Mouse (Mus musculus) myocyte (in vitro differentiated cells): Measurements from ENCODE around the gene Tas2r122. TPM values are rescaled to one million over a fixed set of nuclear protein-coding genes. Genes with fewer than 3 reads are reported as not detected.
"Not testable (repeated sequence)": the region's sequence is repeated elsewhere in the genome, so short reads cannot be mapped to it uniquely, and the experiment has no call there.

Experiments used
- H3K27me3 ChIP-seq: one replicate; pipeline ENCODE4 v1.6.1; 2011; ENCODE audit not compliant: control insufficient read depth, insufficient read depth, insufficient read length
- H3K36me3 ChIP-seq: one replicate; pipeline ENCODE4 v1.6.1; 2011; ENCODE audit not compliant: control insufficient read depth, insufficient read depth
- H3K4me2 ChIP-seq: one replicate; pipeline ENCODE4 v1.6.1; 2011; ENCODE audit warnings: low read depth, control low read depth
- H3K4me3 ChIP-seq: one replicate; pipeline ENCODE4 v1.5.1; 2011; ENCODE audit warnings: mild to moderate bottlenecking, control low read depth, moderate library complexity
- H3K79me2 ChIP-seq: one replicate; pipeline ENCODE4 v1.6.1; 2011; ENCODE audit not compliant: control insufficient read depth, insufficient read depth
- H3ac ChIP-seq: one replicate; pipeline ENCODE4 v1.6.1; 2011; ENCODE audit not compliant: control insufficient read depth, insufficient read length
- CEBPB ChIP-seq: IDR thresholded peaks from 2 replicates; pipeline ENCODE4 v1.6.1; 2011; ENCODE audit warnings: mild to moderate bottlenecking, moderate library complexity; ENCODE audit not compliant: poor library complexity, insufficient read depth, severe bottlenecking
- E2F4 ChIP-seq: IDR thresholded peaks from one replicate; pipeline ENCODE4 v1.6.1; 2011; ENCODE audit warnings: mild to moderate bottlenecking, control low read depth, moderate library complexity; ENCODE audit not compliant: insufficient read depth
- MAX ChIP-seq: IDR thresholded peaks from one replicate; pipeline ENCODE4 v1.6.1; 2011; ENCODE audit warnings: low read depth, mild to moderate bottlenecking, control low read depth
- MYOD1 ChIP-seq, 3 experiments: IDR thresholded peaks; one replicate each; pipeline ENCODE4 v1.6.1; 2011; ENCODE audit warnings: control low read depth in 2 of 3, low read depth in 2 of 3, mild to moderate bottlenecking in 2 of 3, moderate library complexity in 1 of 3; ENCODE audit not compliant: insufficient read length in 2 of 3, control insufficient read depth in 1 of 3
- MYOG ChIP-seq, 3 experiments: IDR thresholded peaks; one replicate each; pipeline ENCODE4 v1.6.1; 2011; ENCODE audit warnings: control low read depth in 2 of 3, low read depth in 2 of 3, mild to moderate bottlenecking in 2 of 3; ENCODE audit not compliant: insufficient read length in 2 of 3, control insufficient read depth in 1 of 3, insufficient read depth in 1 of 3
- POLR2A ChIP-seq: IDR thresholded peaks from one replicate; pipeline ENCODE4 v1.6.1; 2011; ENCODE audit warnings: low read depth, mild to moderate bottlenecking, control low read depth, moderate library complexity; ENCODE audit not compliant: insufficient read length
- POLR2AphosphoS2 ChIP-seq: IDR thresholded peaks from one replicate; pipeline ENCODE4 v1.6.1; 2011; ENCODE audit warnings: low read depth, control low read depth; ENCODE audit not compliant: insufficient read length
- REST ChIP-seq: IDR thresholded peaks from one replicate; pipeline ENCODE4 v1.6.1; 2011; ENCODE audit warnings: mild to moderate bottlenecking, control low read depth, moderate library complexity; ENCODE audit not compliant: insufficient read depth, insufficient read length
- SRF ChIP-seq: IDR thresholded peaks from one replicate; pipeline ENCODE4 v1.6.1; 2011; ENCODE audit warnings: low read depth; ENCODE audit not compliant: control insufficient read depth, insufficient read length
- TCF12 ChIP-seq: IDR thresholded peaks from one replicate; pipeline ENCODE4 v1.6.1; 2011; ENCODE audit warnings: mild to moderate bottlenecking, control low read depth; ENCODE audit not compliant: poor library complexity, insufficient read depth, severe bottlenecking
- TCF3 ChIP-seq: IDR thresholded peaks from one replicate; pipeline ENCODE4 v1.6.1; 2011; ENCODE audit warnings: low read depth, control low read depth; ENCODE audit not compliant: insufficient read length
- USF1 ChIP-seq: IDR thresholded peaks from one replicate; pipeline ENCODE4 v1.6.1; 2011; ENCODE audit warnings: low read depth, mild to moderate bottlenecking, control low read depth, moderate library complexity
- polyA plus RNA-seq: library from polyadenylated mRNA; unstranded; fragments of >200 nt; fragmentation: generic; extraction: Trizol; gene quantifications from one replicate; pipeline ENCODE4 v1.2.1, GENCODE M21; 2012; ENCODE audit warnings: missing spikeins

Tas2r122 gene
- polyA plus RNA-seq, 1 experiment: not detected

- Histone ChIP-seq H3ac (no peak within 1 kb of the TSS), H3K27me3 (no peaks in the 10 kb centered on the region), H3K4me3 (no peak within 1 kb of the TSS), H3K79me2 (no peaks in the 10 kb centered on the region), H3K4me2 (no peak within 1 kb of the TSS), H3K36me3 (no peaks in the 10 kb centered on the region)
- TF ChIP-seq MAX (no peak), MYOD1 (IDR thresholded peaks at IDR 0.05; ENCODE audit: control insufficient read depth in 1 of 3, insufficient read length in 2 of 3, low read depth in 2 of 3) (no peak), USF1 (no peak), POLR2A (no peak), CEBPB (no peak), SRF (no peak), MYOG (IDR thresholded peaks at IDR 0.05; ENCODE audit: control insufficient read depth in 1 of 3, insufficient read depth in 1 of 3, insufficient read length in 2 of 3, low read depth in 2 of 3) (no peak), POLR2AphosphoS2 (no peak), TCF3 (no peak), REST (no peak), E2F4 (no peak), TCF12 (no peak)
Measured at GRCm38 (mm10) chr6:132700907-132701306, 10.8 kb downstream of the Tas2r122 start, which contains the start of gene Tas2r121. Tas2r121 (minus strand) TSS chr6:132701007.

- not testable (repeated sequence) for H3K4me3 ChIP-seq, H3K4me2 ChIP-seq, H3K79me2 ChIP-seq, H3K27me3 ChIP-seq, H3ac ChIP-seq, H3K36me3 ChIP-seq
Measured at GRCm38 (mm10) chr6:132691596-132691995, 20.1 kb downstream of the Tas2r122 start.

Other genes starting within 250 kb of the Tas2r122 start
- gene Prh1, start 142.1 kb downstream of the Tas2r122 start, polyA plus RNA-seq: not detected
- not detected for gene Prp2, start 116.0 kb downstream of the Tas2r122 start, polyA plus RNA-seq
- not detected for gene A630073D07Rik, start 60.4 kb downstream of the Tas2r122 start, polyA plus RNA-seq
- gene Tas2r120, start 55.0 kb downstream of the Tas2r122 start, polyA plus RNA-seq: not detected
- gene Tas2r121, start 10.9 kb downstream of the Tas2r122 start, polyA plus RNA-seq: not detected
- gene Tas2r115, start 26.1 kb upstream of the Tas2r122 start, polyA plus RNA-seq: not detected
- gene Tas2r124, start 42.8 kb upstream of the Tas2r122 start, polyA plus RNA-seq: not detected
- not detected for gene Tas2r102, start 50.2 kb upstream of the Tas2r122 start, polyA plus RNA-seq
- not detected for gene Tas2r136, start 66.2 kb upstream of the Tas2r122 start, polyA plus RNA-seq
- gene Tas2r117, start 90.9 kb upstream of the Tas2r122 start, polyA plus RNA-seq: not detected
- gene Tas2r123, start 135.2 kb upstream of the Tas2r122 start, polyA plus RNA-seq: not detected
- gene Tas2r116, start 143.5 kb upstream of the Tas2r122 start, polyA plus RNA-seq: not detected
- not detected for gene Tas2r110, start 156.1 kb upstream of the Tas2r122 start, polyA plus RNA-seq
- gene Tas2r113, start 181.1 kb upstream of the Tas2r122 start, polyA plus RNA-seq: not detected
- gene Tas2r125, start 197.7 kb upstream of the Tas2r122 start, polyA plus RNA-seq: not detected
- gene Tas2r129, start 239.2 kb upstream of the Tas2r122 start, polyA plus RNA-seq: not detected
- gene Tas2r131, start 246.0 kb upstream of the Tas2r122 start, polyA plus RNA-seq: not detected